Mouse (Mus musculus) stomach, embryonic 15.5 days (tissue): Measurements from ENCODE around the gene Tle1. TPM values are rescaled to one million over a fixed set of nuclear protein-coding genes. Genes with fewer than 3 reads are reported as not detected.

ENCODE experiments used
- ATAC-seq: fragments of 200-750 bp; cut with Nextera tagmentation; 2 replicates; pipeline ENCODE4 v1.8.0; 2017; ENCODE audit warnings: low read depth, moderate number of reproducible peaks, moderate TSS enrichment; ENCODE audit not compliant: insufficient read depth, low FRiP score
- H3K27ac ChIP-seq: fragments of 300-500 bp; sonication (generic); 2 replicates; pipeline ENCODE4 v1.5.1; 2015; ENCODE audit warnings: mild to moderate bottlenecking, inconsistent platforms
- H3K27me3 ChIP-seq: fragments of 300-500 bp; sonication (generic); replicated peaks from 2 replicates; pipeline ENCODE4 v1.6.1; 2015; ENCODE audit warnings: inconsistent platforms
- H3K36me3 ChIP-seq: fragments of 300-500 bp; sonication (generic); 2 replicates; pipeline ENCODE4 v1.6.1; 2015; ENCODE audit warnings: inconsistent platforms
- H3K4me1 ChIP-seq: fragments of 300-500 bp; sonication (generic); 2 replicates; pipeline ENCODE4 v1.6.1; 2015; ENCODE audit warnings: inconsistent platforms
- H3K4me2 ChIP-seq: fragments of 300-500 bp; sonication (generic); 2 replicates; pipeline ENCODE4 v1.6.1; 2015; ENCODE audit warnings: mild to moderate bottlenecking, inconsistent platforms
- H3K4me3 ChIP-seq: fragments of 300-500 bp; sonication (generic); replicated peaks from 2 replicates; pipeline ENCODE4 v1.5.1; 2015; ENCODE audit warnings: inconsistent platforms
- H3K9ac ChIP-seq: fragments of 300-500 bp; sonication (generic); 2 replicates; pipeline ENCODE4 v1.6.1; 2015; ENCODE audit warnings: inconsistent platforms
- H3K9me3 ChIP-seq: fragments of 300-500 bp; sonication (generic); 2 replicates; pipeline ENCODE4 v1.6.1; 2016; ENCODE audit warnings: inconsistent platforms
- WGBS: fragments of 180-500 bp; shearing (Covaris S2); methylation state at CpG from one replicate; pipeline ENCODE4 v1.1.7; 2015; 5-methylcytosine and 5-hydroxymethylcytosine counted together
- polyA plus RNA-seq: library from polyadenylated mRNA; unstranded; fragments of >200 nt; fragmentation: Nextera tagmentation; extraction: Ambion mirVana; gene quantifications from 2 replicates; pipeline ENCODE4 v1.2.1, GENCODE M21; 2015

Gene Tle1
- polyA plus RNA-seq, 1 experiment from 2014 or later: 17.8 TPM

DNA sequence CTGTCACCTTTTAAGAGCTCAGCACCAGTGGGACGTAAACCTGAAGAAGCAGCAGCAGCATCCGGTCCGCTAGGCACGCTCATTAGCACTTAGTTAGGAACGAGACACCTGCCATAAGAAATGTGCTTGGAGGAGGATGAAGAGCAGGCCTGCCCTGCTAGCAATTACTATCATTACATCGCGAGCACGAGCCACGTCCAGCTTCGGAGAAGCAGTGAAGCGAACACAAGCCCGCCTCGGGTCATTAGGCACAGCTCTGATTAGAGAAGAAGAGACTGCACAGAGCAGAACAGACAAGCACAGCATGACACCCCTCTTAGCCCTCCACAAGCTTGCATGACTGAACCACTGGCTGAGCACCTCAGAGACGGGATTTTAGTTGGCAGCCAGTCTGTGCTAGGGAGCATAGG is 40.6 kb downstream of the Tle1 start:
- no peak for ATAC-seq
- Histone ChIP-seq H3K4me2 (no peak overlapping the region), H3K27ac (no peak overlapping the region), H3K36me3 (no peaks in the 10 kb centered on the region; the same call in 1 of the 2 replicates), H3K4me3 (no peak overlapping the region), H3K4me1 (no peaks in the 10 kb centered on the region; the same call in 1 of the 2 replicates), H3K9ac (no peak overlapping the region), H3K9me3 (no peaks in the 10 kb centered on the region), H3K27me3 (no peaks in the 10 kb centered on the region)
- WGBS: 84% methylated on average over 14 of the region's 14 CpGs

DNA sequence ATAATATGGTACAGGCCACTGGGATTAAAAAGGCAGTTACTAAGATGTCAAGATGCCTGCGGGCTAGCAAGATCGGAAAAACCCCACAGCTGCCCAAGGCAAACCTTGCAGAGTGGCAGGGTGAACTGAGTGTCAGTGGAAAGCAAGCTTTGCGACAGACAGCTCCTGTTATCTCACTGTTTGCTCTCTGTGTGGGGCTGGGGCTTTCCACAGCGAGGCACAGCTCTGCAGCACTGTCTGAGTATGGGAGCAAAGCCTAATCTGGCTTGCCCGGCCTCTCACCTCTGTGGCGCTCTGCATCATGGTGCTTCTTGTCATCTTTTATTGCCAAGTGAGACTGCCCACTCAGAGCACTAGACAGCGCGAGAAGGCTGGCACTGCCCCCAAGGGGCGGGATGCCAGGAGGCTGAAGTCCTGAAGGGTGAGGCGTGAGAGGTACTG is 42.8 kb downstream of the Tle1 start:
- ATAC-seq: peak; percentile 14; the same call in 1 of the 2 replicates
- Histone ChIP-seq H3K27me3 (no peaks in the 10 kb centered on the region), H3K4me3 (no peak overlapping the region), H3K4me2 (no peak overlapping the region), H3K9ac (no peak overlapping the region), H3K27ac (no peak overlapping the region), H3K36me3 (no peaks in the 10 kb centered on the region; the same call in 1 of the 2 replicates), H3K9me3 (no peaks in the 10 kb centered on the region), H3K4me1 (no peaks in the 10 kb centered on the region; the same call in 1 of the 2 replicates)
- WGBS: 71% methylated on average over 10 of the region's 10 CpGs

DNA sequence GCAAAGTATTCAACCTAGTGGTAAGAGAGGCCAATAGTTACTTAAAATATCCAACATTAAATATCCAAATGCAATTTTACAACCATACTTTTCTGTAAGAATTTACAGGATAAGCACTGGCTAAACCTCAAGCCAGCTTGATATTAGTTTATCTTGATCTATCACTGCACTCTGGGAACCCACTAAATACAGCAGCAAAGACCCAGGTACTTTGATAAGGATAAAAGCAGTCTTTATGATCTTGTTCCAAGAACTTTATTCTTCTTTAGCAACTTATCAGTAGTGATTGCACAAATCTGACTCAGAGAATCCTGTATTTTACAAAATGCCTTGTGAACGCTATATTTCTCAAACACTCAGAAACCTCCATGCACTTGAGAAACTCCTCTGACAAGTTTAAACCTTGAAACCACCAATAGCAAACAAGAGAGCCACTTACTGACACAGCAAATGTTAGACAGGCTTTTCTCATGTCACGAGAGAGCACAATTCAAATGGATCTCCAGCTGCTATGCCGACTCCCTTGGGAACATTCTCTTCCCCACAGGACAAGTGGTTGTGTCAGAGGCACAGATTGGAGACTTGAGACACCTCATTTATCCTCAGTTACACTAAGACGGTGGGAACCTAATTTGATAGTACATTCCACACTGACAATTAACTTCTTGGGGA is 50.1 kb downstream of the Tle1 start:
- WGBS: 35% methylated on average over 4 of the region's 4 CpGs
- Histone ChIP-seq H3K9me3 (no peaks in the 10 kb centered on the region), H3K4me1 (peaks cover 4% of the 10 kb centered on the region; the same call in 1 of the 2 replicates), H3K4me2 (no peak overlapping the region), H3K4me3 (no peak overlapping the region), H3K27me3 (no peaks in the 10 kb centered on the region), H3K27ac (no peak overlapping the region), H3K36me3 (no peaks in the 10 kb centered on the region; the same call in 1 of the 2 replicates), H3K9ac (no peak overlapping the region)
- no peak for ATAC-seq

DNA sequence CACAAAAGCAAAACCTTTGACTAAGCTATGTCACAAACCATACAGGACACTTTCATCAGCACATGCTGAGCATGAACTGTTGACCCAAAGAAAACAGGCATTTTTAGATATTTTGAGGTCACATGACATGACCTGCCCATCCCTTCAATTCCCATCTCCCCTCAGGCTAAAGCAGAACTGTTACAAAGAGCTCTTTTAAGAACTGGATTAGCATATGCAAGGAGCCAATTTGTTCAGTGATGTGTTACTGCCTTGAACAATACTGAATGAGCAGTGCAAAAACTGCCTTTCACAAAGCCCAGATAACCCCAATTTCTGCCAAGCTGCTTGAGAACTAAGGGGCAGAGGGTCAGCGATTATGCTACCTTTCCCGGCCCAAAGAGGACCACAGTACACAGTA is 54.7 kb downstream of the Tle1 start:
- no peak for ATAC-seq
- no peak overlapping the region for H3K9ac ChIP-seq
- H3K27ac ChIP-seq: no peak overlapping the region
- H3K9me3 ChIP-seq: no peaks in the 10 kb centered on the region
- 84% methylated on average over 2 of the region's 2 CpGs for WGBS
- no peaks in the 10 kb centered on the region for H3K27me3 ChIP-seq
- peaks cover 4% of the 10 kb centered on the region; the same call in 1 of the 2 replicates for H3K4me1 ChIP-seq
- H3K4me2 ChIP-seq: no peak overlapping the region
- H3K36me3 ChIP-seq: no peaks in the 10 kb centered on the region
- H3K4me3 ChIP-seq: no peak overlapping the region

DNA sequence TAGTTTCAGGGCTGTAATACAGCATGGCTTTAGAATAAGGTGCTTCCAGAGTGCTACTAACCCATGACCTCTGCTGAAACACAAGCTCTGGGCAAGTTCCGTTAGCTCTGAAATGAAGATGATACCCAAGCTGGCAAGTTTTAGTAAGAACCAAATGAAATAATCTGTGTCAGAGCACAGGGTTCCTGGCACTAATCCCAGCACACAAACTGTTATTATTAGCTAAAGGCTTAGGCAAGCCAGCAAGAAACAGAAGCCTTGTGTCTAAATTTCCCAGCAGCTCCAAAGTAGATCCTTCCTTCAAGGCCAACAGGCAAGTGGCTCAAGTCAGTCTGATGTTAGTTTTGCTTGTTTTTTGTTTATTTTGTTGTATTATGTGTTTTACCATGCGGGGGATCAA is 56.2 kb downstream of the Tle1 start:
- ATAC-seq: no peak
- Histone ChIP-seq H3K4me2 (no peak overlapping the region), H3K9ac (no peak overlapping the region), H3K27ac (no peak overlapping the region), H3K4me3 (no peak overlapping the region), H3K27me3 (no peaks in the 10 kb centered on the region), H3K9me3 (no peaks in the 10 kb centered on the region), H3K4me1 (0 out of 2 replicates have a peak, but pooled peaks cover 2% of the 10 kb centered on the region), H3K36me3 (no peaks in the 10 kb centered on the region)
- 67% methylated on average over 2 of the region's 2 CpGs for WGBS

DNA sequence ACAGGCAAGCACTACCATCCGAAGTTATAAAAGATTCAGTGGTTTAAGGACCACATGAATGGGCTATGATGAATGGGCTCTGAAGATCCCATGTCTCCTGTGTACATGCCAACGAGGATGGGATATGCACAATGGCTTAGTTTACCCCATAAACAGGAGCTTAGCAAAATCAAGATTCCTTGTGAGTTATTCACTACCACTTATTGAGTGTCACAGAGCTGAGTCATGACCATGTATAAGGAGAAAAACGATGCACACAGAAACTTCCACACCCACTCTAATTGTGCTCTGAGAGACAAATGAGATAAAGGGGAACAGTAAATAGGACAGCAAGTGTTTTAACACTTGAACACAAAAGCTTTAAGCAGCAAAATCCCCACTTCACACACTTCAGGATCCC is 60.0 kb downstream of the Tle1 start:
- ATAC-seq: no peak
- no peak overlapping the region for H3K9ac ChIP-seq
- 0 out of 2 replicates have a peak, but pooled peaks cover 4% of the 10 kb centered on the region for H3K4me1 ChIP-seq
- H3K4me2 ChIP-seq: no peak overlapping the region
- H3K27me3 ChIP-seq: no peaks in the 10 kb centered on the region
- H3K27ac ChIP-seq: no peak overlapping the region
- no peaks in the 10 kb centered on the region for H3K9me3 ChIP-seq
- no peak overlapping the region for H3K4me3 ChIP-seq
- 65% methylated on average over 3 of the region's 3 CpGs for WGBS
- peaks cover 12% of the 10 kb centered on the region; the same call in 1 of the 2 replicates for H3K36me3 ChIP-seq

DNA sequence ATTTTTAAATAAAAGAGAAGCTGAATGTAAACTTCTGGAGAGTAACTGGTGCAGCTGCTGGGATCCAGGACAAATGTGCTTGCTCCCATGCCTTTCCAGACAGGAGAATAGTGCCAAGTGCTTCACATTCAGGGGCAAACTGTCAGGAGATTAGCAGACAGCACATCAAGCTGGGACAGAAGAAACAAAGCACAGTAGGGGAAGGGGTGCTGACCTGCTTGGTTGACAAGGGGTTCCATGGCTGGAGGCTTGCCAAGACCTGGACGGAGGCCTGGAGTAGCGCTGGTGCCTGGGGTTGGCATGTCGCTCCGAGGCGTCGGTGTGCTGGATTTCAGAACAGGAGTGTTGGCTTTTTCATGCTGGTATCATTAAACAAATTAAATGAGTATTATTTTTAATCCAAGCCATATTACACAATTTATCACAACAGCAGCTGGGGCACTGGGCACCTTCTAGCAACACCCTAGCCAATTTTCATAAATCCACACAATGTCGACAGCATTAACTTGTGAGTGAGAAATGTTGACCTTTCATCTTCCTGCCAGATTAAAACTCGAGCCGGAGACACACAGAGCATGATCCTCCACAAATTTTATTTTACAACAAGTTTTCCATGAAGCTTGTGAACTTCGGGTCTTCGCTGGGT is 61.1 kb downstream of the Tle1 start:
- ATAC-seq: no peak

DNA sequence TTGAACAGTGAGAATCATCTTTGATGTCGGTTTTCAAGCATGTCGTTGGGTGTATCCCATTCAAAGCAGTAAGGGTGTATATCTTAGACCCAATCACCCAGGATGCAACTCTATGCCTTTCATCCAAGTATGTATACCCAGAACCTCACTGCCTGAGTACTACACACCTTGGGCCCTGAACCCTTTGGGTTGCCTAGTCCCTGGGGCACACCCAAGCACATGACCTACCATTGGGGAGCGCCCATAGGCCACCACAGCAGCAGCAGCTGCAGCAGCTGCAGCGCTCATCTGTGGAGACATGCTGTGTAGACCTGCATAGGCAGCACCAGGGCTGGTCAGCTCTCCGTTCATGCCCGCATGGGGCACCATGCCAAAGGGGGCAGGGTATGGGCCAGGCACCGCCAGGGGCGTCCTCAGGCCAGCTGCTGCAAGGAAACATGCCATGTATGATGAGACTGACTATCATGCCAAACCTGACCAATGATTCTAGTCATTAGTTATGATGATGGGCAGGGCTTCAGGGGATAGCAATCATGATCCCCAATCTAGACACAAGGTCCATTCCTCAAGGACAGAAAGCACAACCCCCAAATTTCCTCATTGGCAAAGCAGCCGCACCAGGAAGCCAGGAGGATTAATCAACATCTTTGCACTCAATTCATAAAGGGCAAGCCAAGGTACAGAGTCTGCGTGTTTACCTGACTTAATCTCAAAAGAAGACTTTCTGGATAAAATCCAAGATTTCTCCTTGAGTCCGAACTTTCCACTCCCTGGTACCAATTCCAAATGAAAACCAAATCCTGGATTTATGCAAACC is 62.2 kb downstream of the Tle1 start:
- ATAC-seq: no peak
- H3K9me3 ChIP-seq: no peaks in the 10 kb centered on the region
- WGBS: 89% methylated on average over 11 of the region's 11 CpGs
- no peak overlapping the region for H3K9ac ChIP-seq
- 0 out of 2 replicates have a peak, but pooled peaks cover 4% of the 10 kb centered on the region for H3K4me1 ChIP-seq
- H3K27me3 ChIP-seq: no peaks in the 10 kb centered on the region
- H3K4me2 ChIP-seq: no peak overlapping the region
- H3K36me3 ChIP-seq: peaks cover 15% of the 10 kb centered on the region; the same call in 1 of the 2 replicates
- no peak overlapping the region for H3K27ac ChIP-seq
- no peak overlapping the region for H3K4me3 ChIP-seq

More for the DNA sequence above, 61.1 kb downstream of the Tle1 start:
- Histone ChIP-seq H3K4me2 (no peak overlapping the region), H3K9me3 (no peaks in the 10 kb centered on the region), H3K27me3 (no peaks in the 10 kb centered on the region), H3K4me3 (no peak overlapping the region), H3K4me1 (0 out of 2 replicates have a peak, but pooled peaks cover 4% of the 10 kb centered on the region), H3K9ac (no peak overlapping the region), H3K36me3 (peaks cover 15% of the 10 kb centered on the region; the same call in 1 of the 2 replicates), H3K27ac (no peak overlapping the region)
- 62% methylated on average over 11 of the region's 11 CpGs for WGBS

DNA sequence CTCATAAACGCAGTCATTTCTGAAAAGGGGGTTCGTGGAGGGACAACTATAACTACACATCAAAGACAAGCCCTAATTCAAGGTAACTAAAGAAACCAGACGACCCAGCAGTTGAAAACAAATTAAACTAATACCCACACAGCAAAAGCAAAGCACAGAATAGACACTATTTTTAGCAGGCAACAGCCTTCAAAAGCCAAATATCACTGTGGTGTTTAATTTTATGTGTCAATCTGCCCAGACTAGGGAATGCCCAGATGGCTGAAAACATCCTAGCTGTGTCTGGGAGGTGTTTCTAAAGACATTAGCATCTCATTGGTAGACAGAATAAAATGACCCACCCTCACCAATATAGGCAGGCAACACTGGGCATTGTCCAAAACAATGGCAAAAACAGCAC is 68.1 kb downstream of the Tle1 start:
- 60% methylated on average over 3 of the region's 3 CpGs for WGBS
- no peak overlapping the region for H3K27ac ChIP-seq
- no peak for ATAC-seq
- H3K4me1 ChIP-seq: no peaks in the 10 kb centered on the region
- H3K27me3 ChIP-seq: no peaks in the 10 kb centered on the region
- H3K4me2 ChIP-seq: no peak overlapping the region
- H3K36me3 ChIP-seq: peaks cover 10% of the 10 kb centered on the region; the same call in 1 of the 2 replicates
- H3K9ac ChIP-seq: no peak overlapping the region
- no peak overlapping the region for H3K4me3 ChIP-seq
- no peaks in the 10 kb centered on the region for H3K9me3 ChIP-seq

DNA sequence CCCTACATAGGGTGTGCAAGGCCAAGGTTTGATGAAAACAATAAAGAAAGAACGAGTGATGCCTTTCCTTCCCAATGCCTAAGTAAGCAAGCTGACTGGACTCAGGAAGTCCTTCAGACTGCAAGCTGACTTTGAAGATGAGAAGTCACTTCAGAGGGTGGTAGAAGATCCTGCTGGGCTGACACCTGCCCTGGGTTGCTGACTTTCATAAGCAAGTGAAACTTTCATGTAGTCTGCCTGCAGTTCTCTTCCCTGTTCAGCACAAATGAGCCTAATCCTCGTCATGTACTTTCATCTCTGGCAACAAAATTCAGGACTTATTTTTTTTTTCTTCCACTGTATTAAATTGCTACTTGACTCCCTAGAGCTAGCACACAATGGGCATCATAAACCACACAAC is 73.1 kb downstream of the Tle1 start:
- no peak overlapping the region for H3K9ac ChIP-seq
- no peaks in the 10 kb centered on the region for H3K9me3 ChIP-seq
- no peak for ATAC-seq
- H3K4me2 ChIP-seq: no peak overlapping the region
- H3K4me3 ChIP-seq: no peak overlapping the region
- peaks cover 5% of the 10 kb centered on the region; the same call in 1 of the 2 replicates for H3K36me3 ChIP-seq
- H3K27ac ChIP-seq: no peak overlapping the region
- H3K27me3 ChIP-seq: no peaks in the 10 kb centered on the region
- 77% methylated on average over 2 of the region's 2 CpGs for WGBS
- no peaks in the 10 kb centered on the region for H3K4me1 ChIP-seq

DNA sequence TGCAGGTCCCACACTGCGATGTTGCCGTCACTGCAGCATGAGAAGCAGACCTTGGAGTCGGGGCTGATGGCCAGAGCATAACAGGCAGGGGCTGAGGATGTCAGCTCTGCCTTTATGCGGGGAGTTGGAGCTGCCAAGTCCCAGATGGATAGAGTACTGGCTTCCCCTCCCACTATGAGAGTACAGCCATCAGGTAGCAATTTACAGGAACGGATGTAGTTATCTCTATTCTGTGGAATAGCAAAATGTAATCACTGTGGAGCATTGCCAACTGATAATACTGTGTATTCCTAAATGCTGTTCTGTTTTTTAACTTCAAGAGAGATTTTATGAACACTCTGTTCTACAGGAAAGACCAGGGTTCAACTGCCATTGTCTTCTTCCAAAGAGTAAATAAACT is 75.9 kb downstream of the Tle1 start:
- 80% methylated on average over 5 of the region's 5 CpGs for WGBS
- no peak overlapping the region for H3K9ac ChIP-seq
- no peaks in the 10 kb centered on the region for H3K4me1 ChIP-seq
- no peak overlapping the region for H3K4me2 ChIP-seq
- H3K4me3 ChIP-seq: no peak overlapping the region
- peaks cover 10% of the 10 kb centered on the region; the same call in 1 of the 2 replicates for H3K36me3 ChIP-seq
- H3K27ac ChIP-seq: no peak overlapping the region
- H3K9me3 ChIP-seq: no peaks in the 10 kb centered on the region
- no peaks in the 10 kb centered on the region for H3K27me3 ChIP-seq
- ATAC-seq: peak; percentile 31; the same call in 1 of the 2 replicates
